Mouse (Mus musculus) Muller cell, postnatal 12 days (primary cell): Measurements from ENCODE around the gene Tmem14a.
"Not testable (repeated sequence)": the region's sequence is repeated elsewhere in the genome, so short reads cannot be mapped to it uniquely, and the experiment has no call there.

ENCODE experiments used
- DNase-seq: peaks from one replicate; pipeline ENCODE4 v3.0.0-alpha.2; 2015; ENCODE audit errors: inconsistent ontology term

Tmem14a gene

GRCm38 (mm10) chr1:21252566-21253302 lies 34.4 kb downstream of the Tmem14a start:
- DNase-seq: no peak

- DNase-seq: no peak
Measured at GRCm38 (mm10) chr1:21253303-21253650, 34.9 kb downstream of the Tmem14a start.

- no peak for DNase-seq
Measured at GRCm38 (mm10) chr1:21253856-21254255, 35.5 kb downstream of the Tmem14a start.

- DNase-seq: no peak
Measured at GRCm38 (mm10) chr1:21255625-21256345, 37.4 kb downstream of the Tmem14a start.

- no peak for DNase-seq
Measured at GRCm38 (mm10) chr1:21256391-21256790, 38.0 kb downstream of the Tmem14a start.

GRCm38 (mm10) chr1:21256871-21257270 lies 38.5 kb downstream of the Tmem14a start:
- DNase-seq: no peak

- DNase-seq: not testable (repeated sequence)
Measured at GRCm38 (mm10) chr1:21259981-21260380, 41.6 kb downstream of the Tmem14a start.

- no peak for DNase-seq
Measured at GRCm38 (mm10) chr1:21262401-21262800, 44.0 kb downstream of the Tmem14a start.

GRCm38 (mm10) chr1:21263986-21264385 lies 45.6 kb downstream of the Tmem14a start:
- no peak for DNase-seq

- no peak for DNase-seq
Measured at GRCm38 (mm10) chr1:21264747-21265146, 46.4 kb downstream of the Tmem14a start.

GRCm38 (mm10) chr1:21266766-21267165 lies 48.4 kb downstream of the Tmem14a start:
- DNase-seq: no peak

GRCm38 (mm10) chr1:21267466-21267865 lies 49.1 kb downstream of the Tmem14a start:
- DNase-seq: not testable (repeated sequence)

GRCm38 (mm10) chr1:21271343-21272055 lies 53.1 kb downstream of the Tmem14a start:
- DNase-seq: peak; percentile 71

- peak; percentile 25 for DNase-seq
Measured at GRCm38 (mm10) chr1:21272056-21272431, 53.7 kb downstream of the Tmem14a start.

GRCm38 (mm10) chr1:21273091-21273490 lies 54.7 kb downstream of the Tmem14a start:
- no peak for DNase-seq

GRCm38 (mm10) chr1:21274437-21275040 lies 56.2 kb downstream of the Tmem14a start:
- peak; percentile 46 for DNase-seq

GRCm38 (mm10) chr1:21275366-21275765 lies 57.0 kb downstream of the Tmem14a start:
- not testable (repeated sequence) for DNase-seq

GRCm38 (mm10) chr1:21276158-21276557 lies 57.8 kb downstream of the Tmem14a start:
- not testable (repeated sequence) for DNase-seq
